Mouse (Mus musculus): ENCODE data around the gene Htra2. TPM values are rescaled to one million over a fixed set of nuclear protein-coding genes. Genes with fewer than 3 reads are reported as not detected.

Gene Htra2
- polyA plus RNA-seq, 1 experiment = 96.2 TPM

GRCm38 (mm10) chr6:83054074-83054851, 810 bp downstream of the Htra2 start, which contains the start of gene Aup1:
Gene Aup1 (plus strand): TSS chr6:83054521.
- H3ac ChIP-seq (ENCODE audit: control insufficient read depth, insufficient read length) = peak within 1 kb of the TSS; percentile 78
- peak within 1 kb of the TSS; percentile 94 for H3K4me2 ChIP-seq (ENCODE audit: low read depth)
- TF ChIP-seq MAX (IDR thresholded peaks at IDR 0.05; ENCODE audit: low read depth) (no peak), TCF3 (IDR thresholded peaks at IDR 0.05; ENCODE audit: insufficient read length, low read depth) (no peak), POLR2A (IDR thresholded peaks at IDR 0.05; ENCODE audit: insufficient read length, low read depth) (peak; percentile 62), CEBPB (IDR thresholded peaks at IDR 0.05; ENCODE audit: insufficient read depth, poor library complexity, severe bottlenecking) (no peak), MYOD1 (IDR thresholded peaks at IDR 0.05; ENCODE audit: control insufficient read depth in 1 of 3, insufficient read length in 2 of 3, low read depth in 2 of 3) (peak in 2 of 3 experiments; percentile 66 to 68), MYOG (IDR thresholded peaks at IDR 0.05; ENCODE audit: control insufficient read depth in 1 of 3, insufficient read depth in 1 of 3, insufficient read length in 2 of 3, low read depth in 2 of 3) (peak in 2 of 3 experiments; percentile 59 to 77), SRF (IDR thresholded peaks at IDR 0.05; ENCODE audit: control insufficient read depth, insufficient read length, low read depth) (peak; percentile 82), E2F4 (IDR thresholded peaks at IDR 0.05; ENCODE audit: insufficient read depth) (peak; percentile 53), TCF12 (IDR thresholded peaks at IDR 0.05; ENCODE audit: insufficient read depth, poor library complexity, severe bottlenecking) (no peak), USF1 (IDR thresholded peaks at IDR 0.05; ENCODE audit: low read depth) (no peak), REST (IDR thresholded peaks at IDR 0.05; ENCODE audit: insufficient read depth, insufficient read length) (peak; percentile 39), POLR2AphosphoS2 (IDR thresholded peaks at IDR 0.05; ENCODE audit: insufficient read length, low read depth) (peak; percentile 51)
- peaks cover 21% of the 10 kb centered on the region for H3K36me3 ChIP-seq (ENCODE audit: control insufficient read depth, insufficient read depth)
- peak within 1 kb of the TSS; percentile 100 for H3K4me3 ChIP-seq
- no peaks in the 10 kb centered on the region for H3K27me3 ChIP-seq (ENCODE audit: control insufficient read depth, insufficient read depth, insufficient read length)
- H3K79me2 ChIP-seq (ENCODE audit: control insufficient read depth, insufficient read depth) = peaks cover 43% of the 10 kb centered on the region

- no peaks in the 10 kb centered on the region for H3K27me3 ChIP-seq (ENCODE audit: control insufficient read depth, insufficient read depth, insufficient read length)
- TF ChIP-seq USF1 (IDR thresholded peaks at IDR 0.05; ENCODE audit: low read depth) (peak; percentile 63), REST (IDR thresholded peaks at IDR 0.05; ENCODE audit: insufficient read depth, insufficient read length) (no peak), POLR2AphosphoS2 (IDR thresholded peaks at IDR 0.05; ENCODE audit: insufficient read length, low read depth) (peak; percentile 12), POLR2A (IDR thresholded peaks at IDR 0.05; ENCODE audit: insufficient read length, low read depth) (peak; percentile 37), CEBPB (IDR thresholded peaks at IDR 0.05; ENCODE audit: insufficient read depth, poor library complexity, severe bottlenecking) (no peak), MYOD1 (IDR thresholded peaks at IDR 0.05; ENCODE audit: control insufficient read depth in 1 of 3, insufficient read length in 2 of 3, low read depth in 2 of 3) (peak; percentile 33 to 87 (median 78)), MAX (IDR thresholded peaks at IDR 0.05; ENCODE audit: low read depth) (peak; percentile 78), E2F4 (IDR thresholded peaks at IDR 0.05; ENCODE audit: insufficient read depth) (no peak), MYOG (IDR thresholded peaks at IDR 0.05; ENCODE audit: control insufficient read depth in 1 of 3, insufficient read depth in 1 of 3, insufficient read length in 2 of 3, low read depth in 2 of 3) (peak; percentile 33 to 85 (median 58)), SRF (IDR thresholded peaks at IDR 0.05; ENCODE audit: control insufficient read depth, insufficient read length, low read depth) (no peak), TCF3 (IDR thresholded peaks at IDR 0.05; ENCODE audit: insufficient read length, low read depth) (no peak)
- H3K79me2 ChIP-seq (ENCODE audit: control insufficient read depth, insufficient read depth) = peaks cover 43% of the 10 kb centered on the region
- H3K36me3 ChIP-seq (ENCODE audit: control insufficient read depth, insufficient read depth) = peaks cover 21% of the 10 kb centered on the region
- peak overlapping the region; percentile 100 for H3K4me3 ChIP-seq
- H3K4me2 ChIP-seq (ENCODE audit: low read depth) = peak overlapping the region; percentile 82
- H3ac ChIP-seq (ENCODE audit: control insufficient read depth, insufficient read length) = peak overlapping the region; percentile 78
Observed at GRCm38 (mm10) chr6:83053136-83053960, 1.7 kb downstream of the Htra2 start.

- Histone ChIP-seq H3K36me3 (ENCODE audit: control insufficient read depth, insufficient read depth) (peaks cover 8% of the 10 kb centered on the region), H3K27me3 (ENCODE audit: control insufficient read depth, insufficient read depth, insufficient read length) (no peaks in the 10 kb centered on the region), H3K4me2 (ENCODE audit: low read depth) (no peak overlapping the region), H3K4me3 (no peak overlapping the region), H3ac (ENCODE audit: control insufficient read depth, insufficient read length) (no peak overlapping the region), H3K79me2 (ENCODE audit: control insufficient read depth, insufficient read depth) (peaks cover 25% of the 10 kb centered on the region)
- TF ChIP-seq REST (IDR thresholded peaks at IDR 0.05; ENCODE audit: insufficient read depth, insufficient read length) (no peak), POLR2AphosphoS2 (IDR thresholded peaks at IDR 0.05; ENCODE audit: insufficient read length, low read depth) (peak; percentile 59), SRF (IDR thresholded peaks at IDR 0.05; ENCODE audit: control insufficient read depth, insufficient read length, low read depth) (no peak), MYOG (IDR thresholded peaks at IDR 0.05; ENCODE audit: control insufficient read depth in 1 of 3, insufficient read depth in 1 of 3, insufficient read length in 2 of 3, low read depth in 2 of 3) (no peak), MYOD1 (IDR thresholded peaks at IDR 0.05; ENCODE audit: control insufficient read depth in 1 of 3, insufficient read length in 2 of 3, low read depth in 2 of 3) (no peak), USF1 (IDR thresholded peaks at IDR 0.05; ENCODE audit: low read depth) (no peak), E2F4 (IDR thresholded peaks at IDR 0.05; ENCODE audit: insufficient read depth) (no peak)
Observed at GRCm38 (mm10) chr6:83049367-83049766, 5.7 kb downstream of the Htra2 start.

- Histone ChIP-seq H3K27me3 (ENCODE audit: control insufficient read depth, insufficient read depth, insufficient read length) (no peaks in the 10 kb centered on the region), H3K4me3 (no peak overlapping the region), H3K36me3 (ENCODE audit: control insufficient read depth, insufficient read depth) (no peaks in the 10 kb centered on the region), H3K79me2 (ENCODE audit: control insufficient read depth, insufficient read depth) (no peaks in the 10 kb centered on the region), H3ac (ENCODE audit: control insufficient read depth, insufficient read length) (no peak overlapping the region), H3K4me2 (ENCODE audit: low read depth) (no peak overlapping the region)
- no peak for TF ChIP-seq MYOG (IDR thresholded peaks at IDR 0.05; ENCODE audit: control insufficient read depth in 1 of 3, insufficient read depth in 1 of 3, insufficient read length in 2 of 3, low read depth in 2 of 3)
- TF ChIP-seq POLR2AphosphoS2 (IDR thresholded peaks at IDR 0.05; ENCODE audit: insufficient read length, low read depth) = no peak
- TF ChIP-seq E2F4 (IDR thresholded peaks at IDR 0.05; ENCODE audit: insufficient read depth) = no peak
- no peak for TF ChIP-seq CEBPB (IDR thresholded peaks at IDR 0.05; ENCODE audit: insufficient read depth, poor library complexity, severe bottlenecking)
- TF ChIP-seq SRF (IDR thresholded peaks at IDR 0.05; ENCODE audit: control insufficient read depth, insufficient read length, low read depth) = no peak
- TF ChIP-seq POLR2A (IDR thresholded peaks at IDR 0.05; ENCODE audit: insufficient read length, low read depth) = no peak
- no peak for TF ChIP-seq MAX (IDR thresholded peaks at IDR 0.05; ENCODE audit: low read depth)
- TF ChIP-seq TCF3 (IDR thresholded peaks at IDR 0.05; ENCODE audit: insufficient read length, low read depth) = no peak
- no peak for TF ChIP-seq MYOD1 (IDR thresholded peaks at IDR 0.05; ENCODE audit: control insufficient read depth in 1 of 3, insufficient read length in 2 of 3, low read depth in 2 of 3)
- TF ChIP-seq TCF12 (IDR thresholded peaks at IDR 0.05; ENCODE audit: insufficient read depth, poor library complexity, severe bottlenecking) = no peak
- TF ChIP-seq USF1 (IDR thresholded peaks at IDR 0.05; ENCODE audit: low read depth) = no peak
- TF ChIP-seq REST (IDR thresholded peaks at IDR 0.05; ENCODE audit: insufficient read depth, insufficient read length) = no peak
Observed at GRCm38 (mm10) chr6:83044742-83045141, 10.3 kb downstream of the Htra2 start.
